Mouse (Mus musculus) lung, embryonic 16.5 days (tissue): ENCODE measurements around the gene Fahd1. TPM values are rescaled to one million over a fixed set of nuclear protein-coding genes. Genes with fewer than 3 reads are reported as not detected.
A peak's percentile ranks its signal among the peaks of the same experiment; 100 is the strongest.

ENCODE experiments used
- ATAC-seq: fragments of 200-750 bp; cut with Nextera tagmentation; 2 replicates; pipeline ENCODE4 v1.8.0; 2017; ENCODE audit warnings: low read depth, mild to moderate bottlenecking, moderate library complexity
- H3K27ac ChIP-seq: fragments of 300-500 bp; sonication (generic); 2 replicates; pipeline ENCODE4 v1.5.1; 2014; ENCODE audit warnings: mild to moderate bottlenecking, control low read depth, low read length
- H3K27me3 ChIP-seq: fragments of 300-500 bp; sonication (generic); 2 replicates; pipeline ENCODE4 v1.6.1; 2014; ENCODE audit warnings: low read depth, low read length, mixed read lengths; ENCODE audit not compliant: control insufficient read depth, insufficient read depth
- H3K36me3 ChIP-seq: fragments of 300-500 bp; sonication (generic); 2 replicates; pipeline ENCODE4 v1.6.1; 2014; ENCODE audit warnings: low read length; ENCODE audit not compliant: control insufficient read depth, insufficient read depth
- H3K4me1 ChIP-seq: fragments of 300-500 bp; sonication (generic); replicated peaks from 2 replicates; pipeline ENCODE4 v1.6.1; 2014; ENCODE audit warnings: low read length, mixed read lengths; ENCODE audit not compliant: control insufficient read depth, insufficient read depth
- H3K4me2 ChIP-seq: fragments of 300-500 bp; sonication (generic); 2 replicates; pipeline ENCODE4 v1.6.1; 2014; ENCODE audit warnings: low read depth, low read length, control low read depth
- H3K4me3 ChIP-seq: fragments of 300-500 bp; sonication (generic); 2 replicates; pipeline ENCODE4 v1.5.1; 2014; ENCODE audit warnings: mild to moderate bottlenecking, low read length, control low read depth
- H3K9ac ChIP-seq: fragments of 300-500 bp; sonication (generic); 2 replicates; pipeline ENCODE4 v1.6.1; 2014; ENCODE audit warnings: low read length, control low read depth
- H3K9me3 ChIP-seq: fragments of 300-500 bp; sonication (generic); 2 replicates; pipeline ENCODE4 v1.6.1; 2016; ENCODE audit warnings: low read length; ENCODE audit not compliant: control insufficient read depth
- WGBS: fragments of 180-500 bp; shearing (Covaris S2); extraction: QIAGEN DNeasy Blood & Tissue Kit; methylation state at CpG from one replicate; pipeline ENCODE4 v1.1.7; 2014; 5-methylcytosine and 5-hydroxymethylcytosine counted together
- polyA plus RNA-seq: library from polyadenylated mRNA; unstranded; fragments of >200 nt; fragmentation: Nextera tagmentation; extraction: Ambion mirVana; gene quantifications from 2 replicates; pipeline ENCODE4 v1.2.1, GENCODE M21; 2015

Gene Fahd1
- polyA plus RNA-seq, 1 experiment from 2014 or later: 16.7 TPM

- peak; percentile 6 for ATAC-seq
- Histone ChIP-seq H3K36me3 (peaks cover 35% of the 10 kb centered on the region), H3K4me1 (peaks cover 21% of the 10 kb centered on the region), H3K4me2 (peak overlapping the region; percentile 97), H3K4me3 (peak overlapping the region; percentile 61), H3K9me3 (no peaks in the 10 kb centered on the region), H3K27me3 (no peaks in the 10 kb centered on the region), H3K9ac (peak overlapping the region; percentile 96), H3K27ac (peak overlapping the region; percentile 86)
- WGBS: 9% methylated on average over 31 of the region's 31 CpGs
Measured at GRCm38 (mm10) chr17:24894061-24894994, 44.2 kb upstream of the Fahd1 start.

GRCm38 (mm10) chr17:24893276-24893675, 43.1 kb upstream of the Fahd1 start:
- WGBS: 88% methylated on average over 2 of the region's 2 CpGs
- Histone ChIP-seq H3K27ac (no peak overlapping the region), H3K4me3 (no peak overlapping the region), H3K9me3 (no peaks in the 10 kb centered on the region), H3K4me2 (no peak overlapping the region), H3K9ac (no peak overlapping the region), H3K36me3 (peaks cover 30% of the 10 kb centered on the region), H3K4me1 (peaks cover 21% of the 10 kb centered on the region), H3K27me3 (no peaks in the 10 kb centered on the region)
- no peak for ATAC-seq

- peaks cover 25% of the 10 kb centered on the region for H3K4me1 ChIP-seq
- H3K4me3 ChIP-seq: no peak overlapping the region
- H3K27ac ChIP-seq: no peak overlapping the region
- 85% methylated on average over 12 of the region's 12 CpGs for WGBS
- H3K27me3 ChIP-seq: no peaks in the 10 kb centered on the region
- H3K9ac ChIP-seq: no peak overlapping the region
- ATAC-seq: no peak
- H3K4me2 ChIP-seq: no peak overlapping the region
- no peaks in the 10 kb centered on the region for H3K9me3 ChIP-seq
- H3K36me3 ChIP-seq: peaks cover 30% of the 10 kb centered on the region
Measured at GRCm38 (mm10) chr17:24892785-24893184, 42.6 kb upstream of the Fahd1 start.

GRCm38 (mm10) chr17:24891321-24891720, 41.2 kb upstream of the Fahd1 start:
- ATAC-seq: no peak
- Histone ChIP-seq H3K9me3 (no peaks in the 10 kb centered on the region), H3K27me3 (no peaks in the 10 kb centered on the region), H3K9ac (no peak overlapping the region), H3K4me2 (no peak overlapping the region), H3K36me3 (peaks cover 30% of the 10 kb centered on the region), H3K4me1 (peaks cover 23% of the 10 kb centered on the region), H3K27ac (no peak overlapping the region), H3K4me3 (no peak overlapping the region)
- 78% methylated on average over 13 of the region's 13 CpGs for WGBS

GRCm38 (mm10) chr17:24890151-24891092, 40.3 kb upstream of the Fahd1 start:
- Histone ChIP-seq H3K9me3 (no peaks in the 10 kb centered on the region), H3K36me3 (peaks cover 30% of the 10 kb centered on the region), H3K4me2 (no peak overlapping the region), H3K27me3 (no peaks in the 10 kb centered on the region), H3K27ac (no peak overlapping the region), H3K4me3 (no peak overlapping the region), H3K4me1 (peaks cover 21% of the 10 kb centered on the region), H3K9ac (no peak overlapping the region)
- no peak for ATAC-seq
- WGBS: 76% methylated on average over 19 of the region's 19 CpGs

GRCm38 (mm10) chr17:24888862-24889261, 38.7 kb upstream of the Fahd1 start:
- Histone ChIP-seq H3K4me2 (no peak overlapping the region), H3K9ac (no peak overlapping the region), H3K27me3 (no peaks in the 10 kb centered on the region), H3K36me3 (peaks cover 30% of the 10 kb centered on the region), H3K9me3 (no peaks in the 10 kb centered on the region), H3K4me1 (peaks cover 18% of the 10 kb centered on the region), H3K4me3 (no peak overlapping the region), H3K27ac (no peak overlapping the region)
- ATAC-seq: no peak
- WGBS: 67% methylated on average over 3 of the region's 3 CpGs

GRCm38 (mm10) chr17:24887291-24888080, 37.3 kb upstream of the Fahd1 start:
- Histone ChIP-seq H3K4me1 (peaks cover 17% of the 10 kb centered on the region), H3K27me3 (no peaks in the 10 kb centered on the region), H3K9me3 (no peaks in the 10 kb centered on the region), H3K9ac (peak overlapping the region; percentile 87), H3K4me3 (peak overlapping the region; percentile 90), H3K36me3 (peaks cover 25% of the 10 kb centered on the region), H3K27ac (no peak overlapping the region), H3K4me2 (peak overlapping the region; percentile 67)
- ATAC-seq: no peak
- 59% methylated on average over 18 of the region's 18 CpGs for whole genome bisulfite sequencing

GRCm38 (mm10) chr17:24886932-24887271, 36.7 kb upstream of the Fahd1 start:
- H3K27me3 ChIP-seq: no peaks in the 10 kb centered on the region
- no peaks in the 10 kb centered on the region for H3K9me3 ChIP-seq
- H3K27ac ChIP-seq: peak overlapping the region; percentile 43; the same call in 1 of the 2 replicates
- H3K4me1 ChIP-seq: peaks cover 17% of the 10 kb centered on the region
- H3K4me3 ChIP-seq: peak overlapping the region; percentile 90
- peak overlapping the region; percentile 87 for H3K9ac ChIP-seq
- peaks cover 20% of the 10 kb centered on the region for H3K36me3 ChIP-seq
- ATAC-seq: no peak; the same call in 1 of the 2 replicates
- WGBS: under 1% methylated on average over 18 of the region's 18 CpGs
- peak overlapping the region; percentile 67 for H3K4me2 ChIP-seq
